Mouse (Mus musculus): ENCODE results near the gene Lce1m. TPM values are rescaled to one million over a fixed set of nuclear protein-coding genes. Genes with fewer than 3 reads are reported as not detected.

Lce1m gene
- polyA plus RNA-seq (2014; fragmentation: Illumina TruSeq; extraction: RNeasy Lipid Tissue Mini Kit (QIAGEN cat#74804); ENCODE audit: low read depth, low replicate concordance), result not detected

DNA sequence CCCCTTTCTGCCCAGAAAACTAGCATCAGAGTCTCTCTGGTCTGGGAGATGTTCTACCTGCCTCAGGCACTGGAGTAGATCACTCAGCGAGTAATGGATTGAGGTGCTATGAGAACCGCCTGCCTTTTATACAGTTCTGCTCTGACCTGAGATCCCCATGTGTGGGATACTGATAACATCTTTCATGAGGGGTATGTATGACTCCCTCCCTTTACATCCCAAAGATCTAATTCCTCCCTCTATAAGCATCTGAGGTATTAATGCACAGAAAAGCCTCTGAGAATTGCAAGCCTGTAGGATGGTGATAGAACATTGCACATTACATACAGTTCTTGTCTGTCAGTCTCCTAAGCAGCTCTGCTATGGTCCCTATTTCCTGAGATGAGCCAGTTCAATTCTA is at the start of gene Lce1m:
TSS of gene Lce1m (minus strand) at position 101 of the 400 bp plus-strand sequence.

DNA sequence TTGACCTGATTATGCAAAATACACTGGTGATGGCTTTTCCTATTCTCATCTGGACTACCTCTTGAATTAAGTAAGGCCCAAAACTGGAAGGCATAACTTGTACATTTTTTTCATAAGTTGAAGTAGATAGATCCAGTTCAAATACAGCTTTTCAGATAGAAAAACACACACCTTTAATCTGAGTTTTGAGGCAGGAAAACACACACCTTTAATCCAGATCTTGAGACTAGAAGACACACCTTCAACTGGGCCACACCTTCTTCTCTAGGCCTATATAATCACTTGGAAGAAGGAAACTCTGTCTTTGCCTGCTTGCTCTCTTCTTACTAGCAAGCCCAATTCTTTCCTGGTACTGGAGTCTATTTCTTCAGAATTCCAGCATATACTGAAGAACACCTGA is 49.7 kb upstream of the Lce1m start, which contains the start of gene Gm4858:
TSS of gene Gm4858 (plus strand) at position 301 of the 400 bp plus-strand sequence.

DNA sequence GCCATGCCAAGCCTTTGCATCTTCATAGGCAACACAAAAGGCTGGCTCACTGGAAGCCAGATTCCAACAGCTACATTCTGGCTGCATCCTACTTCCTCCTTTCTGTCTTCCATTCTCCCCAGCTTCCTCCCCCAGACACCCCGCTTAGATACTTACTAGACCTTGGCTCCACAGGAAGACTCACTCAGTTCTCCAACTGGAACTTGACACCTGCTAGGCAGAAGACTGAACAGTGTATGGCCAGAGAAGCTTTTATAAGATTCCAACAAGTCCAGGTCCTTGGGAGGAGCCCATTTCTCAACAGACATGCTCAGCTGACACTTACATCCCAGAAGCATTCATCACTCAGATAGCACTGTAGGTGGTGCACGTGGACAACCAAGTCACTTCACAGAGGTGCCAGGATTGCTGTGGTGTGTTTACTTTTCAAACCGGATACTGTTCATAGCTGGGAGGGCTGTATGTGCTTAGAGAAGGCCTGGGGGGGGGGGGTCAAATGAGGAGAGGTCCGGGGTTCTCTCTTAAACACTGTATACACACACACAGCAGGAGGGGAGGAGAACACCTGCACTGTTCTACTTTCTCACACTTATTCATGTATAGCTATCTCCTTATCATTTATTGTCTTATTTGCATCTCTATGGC is 3.3 kb downstream of the Lce1m start, which contains the start of gene Crct1:
TSS of gene Crct1 (minus strand) at position 228 of the 645 bp plus-strand sequence.

DNA sequence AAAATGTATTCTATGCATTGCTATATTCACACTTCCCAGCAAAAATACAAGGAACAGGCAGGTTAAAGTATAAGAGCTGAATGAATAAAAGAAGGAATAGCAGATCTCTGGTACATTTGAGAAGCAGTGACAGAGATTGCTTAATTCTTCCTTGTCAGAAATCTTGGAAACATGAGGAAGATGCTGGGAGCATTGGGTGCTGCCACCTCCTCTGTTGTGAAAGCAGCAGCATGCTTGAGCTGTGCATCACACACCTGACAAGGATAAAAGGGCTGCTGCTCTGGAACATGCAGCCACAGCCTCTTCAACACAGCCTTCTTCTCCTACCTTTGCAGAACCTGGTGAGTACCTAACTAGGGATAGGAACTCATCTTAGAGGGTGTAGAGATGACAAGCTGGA is 26.9 kb downstream of the Lce1m start, which contains the start of gene Lce3f:
TSS of gene Lce3f (plus strand) at position 301 of the 400 bp plus-strand sequence.

Other genes with a start within 250 kb of the Lce1m start
- not detected for gene Lce1i, start 240.2 kb downstream of the Lce1m start, polyA plus RNA-seq (2014; fragmentation: Illumina TruSeq; extraction: RNeasy Lipid Tissue Mini Kit (QIAGEN cat#74804); ENCODE audit: low read depth, low replicate concordance)
- gene Lce1j, start 228.5 kb downstream of the Lce1m start, polyA plus RNA-seq (2014; fragmentation: Illumina TruSeq; extraction: RNeasy Lipid Tissue Mini Kit (QIAGEN cat#74804); ENCODE audit: low read depth, low replicate concordance), result not detected
- not detected for gene Lce1k, start 211.2 kb downstream of the Lce1m start, polyA plus RNA-seq (2014; fragmentation: Illumina TruSeq; extraction: RNeasy Lipid Tissue Mini Kit (QIAGEN cat#74804); ENCODE audit: low read depth, low replicate concordance)
- gene Kprp, start 191.8 kb downstream of the Lce1m start, polyA plus RNA-seq (2014; fragmentation: Illumina TruSeq; extraction: RNeasy Lipid Tissue Mini Kit (QIAGEN cat#74804); ENCODE audit: low read depth, low replicate concordance), result not detected
- not detected for gene Lce1l, start 167.8 kb downstream of the Lce1m start, polyA plus RNA-seq (2014; fragmentation: Illumina TruSeq; extraction: RNeasy Lipid Tissue Mini Kit (QIAGEN cat#74804); ENCODE audit: low read depth, low replicate concordance)
- gene 2310050C09Rik, start 148.8 kb downstream of the Lce1m start, polyA plus RNA-seq (2014; fragmentation: Illumina TruSeq; extraction: RNeasy Lipid Tissue Mini Kit (QIAGEN cat#74804); ENCODE audit: low read depth, low replicate concordance), result not detected
- gene Lce3a, start 92.8 kb downstream of the Lce1m start, polyA plus RNA-seq (2014; fragmentation: Illumina TruSeq; extraction: RNeasy Lipid Tissue Mini Kit (QIAGEN cat#74804); ENCODE audit: low read depth, low replicate concordance), result not detected
- gene Lce3b, start 86.1 kb downstream of the Lce1m start, polyA plus RNA-seq (2014; fragmentation: Illumina TruSeq; extraction: RNeasy Lipid Tissue Mini Kit (QIAGEN cat#74804); ENCODE audit: low read depth, low replicate concordance), result not detected
- not detected for gene Lce3c, start 74.6 kb downstream of the Lce1m start, polyA plus RNA-seq (2014; fragmentation: Illumina TruSeq; extraction: RNeasy Lipid Tissue Mini Kit (QIAGEN cat#74804); ENCODE audit: low read depth, low replicate concordance)
- gene Lce3d, start 61.7 kb downstream of the Lce1m start, polyA plus RNA-seq (2014; fragmentation: Illumina TruSeq; extraction: RNeasy Lipid Tissue Mini Kit (QIAGEN cat#74804); ENCODE audit: low read depth, low replicate concordance), result not detected
- not detected for gene Lce3e, start 52.0 kb downstream of the Lce1m start, polyA plus RNA-seq (2014; fragmentation: Illumina TruSeq; extraction: RNeasy Lipid Tissue Mini Kit (QIAGEN cat#74804); ENCODE audit: low read depth, low replicate concordance)
- not detected for gene Lce3f, start 26.8 kb downstream of the Lce1m start, polyA plus RNA-seq (2014; fragmentation: Illumina TruSeq; extraction: RNeasy Lipid Tissue Mini Kit (QIAGEN cat#74804); ENCODE audit: low read depth, low replicate concordance)
- not detected for gene Crct1, start 3.4 kb downstream of the Lce1m start, polyA plus RNA-seq (2014; fragmentation: Illumina TruSeq; extraction: RNeasy Lipid Tissue Mini Kit (QIAGEN cat#74804); ENCODE audit: low read depth, low replicate concordance)
- not detected for gene Gm4858, start 49.8 kb upstream of the Lce1m start, polyA plus RNA-seq (2014; fragmentation: Illumina TruSeq; extraction: RNeasy Lipid Tissue Mini Kit (QIAGEN cat#74804); ENCODE audit: low read depth, low replicate concordance)
- not detected for gene Crnn, start 125.7 kb upstream of the Lce1m start, polyA plus RNA-seq (2014; fragmentation: Illumina TruSeq; extraction: RNeasy Lipid Tissue Mini Kit (QIAGEN cat#74804); ENCODE audit: low read depth, low replicate concordance)
- not detected for gene Flg2, start 178.2 kb upstream of the Lce1m start, polyA plus RNA-seq (2014; fragmentation: Illumina TruSeq; extraction: RNeasy Lipid Tissue Mini Kit (QIAGEN cat#74804); ENCODE audit: low read depth, low replicate concordance)